Mouse (Mus musculus): ENCODE results near the gene Rufy1. TPM values are rescaled to one million over a fixed set of nuclear protein-coding genes. Genes with fewer than 3 reads are reported as not detected.

Rufy1 gene
- polyA plus RNA-seq, 2 experiments, result 5.1 to 7.1 TPM

GRCm38 (mm10) chr11:50354162-50354561 is 76.8 kb downstream of the Rufy1 start, which contains the start of gene Cby3:
Cby3 (plus strand) TSS chr11:50354462.
- peaks cover 7% of the 10 kb centered on the region for H3K27me3 ChIP-seq (ENCODE audit: control insufficient read depth, insufficient read depth, low read length)
- no peak within 1 kb of the TSS for H3K27ac ChIP-seq
- H3K9me3 ChIP-seq (ENCODE audit: control insufficient read depth, low read length), result no peaks in the 10 kb centered on the region
- peaks cover 2 to 7% of the 10 kb centered on the region in 2 experiments; a peak in 2 of 4 replicates for H3K4me1 ChIP-seq (replicated peaks; ENCODE audit: control insufficient read depth in 2 of 2, insufficient read depth in 2 of 2, low read length in 1 of 2)
- ATAC-seq (ENCODE audit: insufficient read depth), result no peak
- no peak within 1 kb of the TSS for H3K9ac ChIP-seq (replicated peaks)
- H3K4me3 ChIP-seq (ENCODE audit: insufficient read depth in 1 of 2, low read depth in 2 of 2, low read length in 2 of 2), result no peak within 1 kb of the TSS
- H3K4me2 ChIP-seq (ENCODE audit: low read depth), result no peak within 1 kb of the TSS
- no peaks in the 10 kb centered on the region for H3K36me3 ChIP-seq (replicated peaks; ENCODE audit: control insufficient read depth, insufficient read depth, low read depth)
- DNase-seq (ENCODE audit: low read depth in 3 of 3, low spot score in 3 of 3), result no peak
- TF ChIP-seq CTCF (IDR thresholded peaks at IDR 0.05; ENCODE audit: low read depth) (peak; percentile 15; the same call in 1 of the 2 replicates), EP300 (IDR thresholded peaks at IDR 0.05; ENCODE audit: low read depth) (no peak)

GRCm38 (mm10) chr11:50352177-50352576 is 78.7 kb downstream of the Rufy1 start:
- no peak for ATAC-seq (ENCODE audit: insufficient read depth)
- H3K27me3 ChIP-seq (ENCODE audit: control insufficient read depth, insufficient read depth, low read length), result no peaks in the 10 kb centered on the region
- no peaks in the 10 kb centered on the region for H3K36me3 ChIP-seq (replicated peaks; ENCODE audit: control insufficient read depth, insufficient read depth, low read depth)
- WGBS (ENCODE audit: insufficient replicate concordance), result 58% methylated on average over 2 of the region's 2 CpGs
- H3K27ac ChIP-seq, result no peak overlapping the region
- no peaks in the 10 kb centered on the region for H3K9me3 ChIP-seq (ENCODE audit: control insufficient read depth, low read length)
- DNase-seq (ENCODE audit: low read depth in 3 of 3, low spot score in 3 of 3), result no peak
- no peak overlapping the region for H3K4me3 ChIP-seq (ENCODE audit: insufficient read depth in 1 of 2, low read depth in 2 of 2, low read length in 2 of 2)
- TF ChIP-seq EP300 (IDR thresholded peaks at IDR 0.05; ENCODE audit: low read depth) (no peak), CTCF (IDR thresholded peaks at IDR 0.05; ENCODE audit: low read depth) (no peak)
- no peak overlapping the region for H3K9ac ChIP-seq (replicated peaks)
- H3K4me2 ChIP-seq (ENCODE audit: low read depth), result no peak overlapping the region
- H3K4me1 ChIP-seq (replicated peaks; ENCODE audit: control insufficient read depth in 2 of 2, insufficient read depth in 2 of 2, low read length in 1 of 2), result peaks cover 2 to 7% of the 10 kb centered on the region in 2 experiments; a peak in 2 of 4 replicates

- no peak for DNase-seq (ENCODE audit: low read depth in 3 of 3, low spot score in 3 of 3)
- ATAC-seq (ENCODE audit: insufficient read depth), result no peak
- Histone ChIP-seq H3K4me2 (ENCODE audit: low read depth) (no peak overlapping the region), H3K36me3 (replicated peaks; ENCODE audit: control insufficient read depth, insufficient read depth, low read depth) (no peaks in the 10 kb centered on the region), H3K4me3 (ENCODE audit: insufficient read depth in 1 of 2, low read depth in 2 of 2, low read length in 2 of 2) (no peak overlapping the region), H3K27me3 (ENCODE audit: control insufficient read depth, insufficient read depth, low read length) (no peaks in the 10 kb centered on the region), H3K9me3 (ENCODE audit: control insufficient read depth, low read length) (no peaks in the 10 kb centered on the region), H3K4me1 (replicated peaks; ENCODE audit: control insufficient read depth in 2 of 2, insufficient read depth in 2 of 2, low read length in 1 of 2) (peaks cover 0 to 2% of the 10 kb centered on the region in 2 experiments; a peak in 1 of 4 replicates), H3K9ac (replicated peaks) (no peak overlapping the region), H3K27ac (no peak overlapping the region)
- WGBS (ENCODE audit: insufficient replicate concordance), result 60% methylated on average over 9 of the region's 9 CpGs
- TF ChIP-seq CTCF (IDR thresholded peaks at IDR 0.05; ENCODE audit: low read depth), result no peak
- TF ChIP-seq EP300 (IDR thresholded peaks at IDR 0.05; ENCODE audit: low read depth), result no peak
These were observed 84.5 kb downstream of the Rufy1 start for GRCm38 (mm10) chr11:50346256-50347032.

- Histone ChIP-seq H3K36me3 (replicated peaks; ENCODE audit: control insufficient read depth, insufficient read depth, low read depth) (no peaks in the 10 kb centered on the region), H3K27ac (no peak overlapping the region), H3K4me1 (replicated peaks; ENCODE audit: control insufficient read depth in 2 of 2, insufficient read depth in 2 of 2, low read length in 1 of 2) (peaks cover 0 to 2% of the 10 kb centered on the region in 2 experiments; a peak in 1 of 4 replicates), H3K4me3 (ENCODE audit: insufficient read depth in 1 of 2, low read depth in 2 of 2, low read length in 2 of 2) (no peak overlapping the region), H3K9me3 (ENCODE audit: control insufficient read depth, low read length) (no peaks in the 10 kb centered on the region), H3K4me2 (ENCODE audit: low read depth) (no peak overlapping the region), H3K9ac (replicated peaks) (no peak overlapping the region), H3K27me3 (ENCODE audit: control insufficient read depth, insufficient read depth, low read length) (no peaks in the 10 kb centered on the region)
- no peak for DNase-seq (ENCODE audit: low read depth in 3 of 3, low spot score in 3 of 3)
- no peak for TF ChIP-seq EP300 (IDR thresholded peaks at IDR 0.05; ENCODE audit: low read depth)
- no peak for TF ChIP-seq CTCF (IDR thresholded peaks at IDR 0.05; ENCODE audit: low read depth)
- 78% methylated on average over 4 of the region's 4 CpGs for WGBS (ENCODE audit: insufficient replicate concordance)
- no peak for ATAC-seq (ENCODE audit: insufficient read depth)
These were observed 85.4 kb downstream of the Rufy1 start for GRCm38 (mm10) chr11:50345486-50345885.

MicroRNAs within 50 kb of the gene (microRNA counts, 519-probe panel; counts per million panel counts)
- 2,488 counts per million, percentile 4 among the panel's probes with 10 or more counts for microRNA mmu-miR-804

Small RNA genes lying within 50 kb of the gene (microRNA-seq; reads per million reads assigned to microRNA genes)
- gene Mir804, result not detected

Other genes starting within 250 kb of the Rufy1 start
- gene Sqstm1, start 220.3 kb downstream of the Rufy1 start, polyA plus RNA-seq (2012; rRNA removed), result 36.8 and 43.7 TPM in 2 replicates
- 103 and 117 TPM in 2 replicates for gene Sqstm1, start 220.3 kb downstream of the Rufy1 start, polyA plus RNA-seq (2014; fragmentation: Nextera tagmentation; extraction: Ambion mirVana)
- gene Mgat4b, start 220.2 kb downstream of the Rufy1 start, polyA plus RNA-seq (2012; rRNA removed), result 14.8 and 16.6 TPM in 2 replicates
- gene Mgat4b, start 220.2 kb downstream of the Rufy1 start, polyA plus RNA-seq (2014; fragmentation: Nextera tagmentation; extraction: Ambion mirVana), result 5.7 and 9.5 TPM in 2 replicates
- gene Ltc4s, start 192.5 kb downstream of the Rufy1 start, polyA plus RNA-seq (2012; rRNA removed), result 0.54 and 0.81 TPM in 2 replicates
- gene Ltc4s, start 192.5 kb downstream of the Rufy1 start, polyA plus RNA-seq (2014; fragmentation: Nextera tagmentation; extraction: Ambion mirVana), result 0.61 and 0.83 TPM in 2 replicates
- 3.3 and 3.4 TPM in 2 replicates for gene Maml1, start 138.8 kb downstream of the Rufy1 start, polyA plus RNA-seq (2012; rRNA removed)
- gene Maml1, start 138.8 kb downstream of the Rufy1 start, polyA plus RNA-seq (2014; fragmentation: Nextera tagmentation; extraction: Ambion mirVana), result 1.9 and 2.5 TPM in 2 replicates
- 55.3 and 91.6 TPM in 2 replicates for gene Canx, start 105.5 kb downstream of the Rufy1 start, polyA plus RNA-seq (2012; rRNA removed)
- gene Canx, start 105.5 kb downstream of the Rufy1 start, polyA plus RNA-seq (2014; fragmentation: Nextera tagmentation; extraction: Ambion mirVana), result 136 and 143 TPM in 2 replicates
- 0.08 TPM in 1 of 2 replicates, not detected in the other for gene Cby3, start 76.7 kb downstream of the Rufy1 start, polyA plus RNA-seq (2012; rRNA removed)
- not detected in 2 replicates for gene Cby3, start 76.7 kb downstream of the Rufy1 start, polyA plus RNA-seq (2014; fragmentation: Nextera tagmentation; extraction: Ambion mirVana)
- 163 and 200 TPM in 2 replicates for gene Hnrnph1, start 54.1 kb downstream of the Rufy1 start, polyA plus RNA-seq (2012; rRNA removed)
- 101 and 120 TPM in 2 replicates for gene Hnrnph1, start 54.1 kb downstream of the Rufy1 start, polyA plus RNA-seq (2014; fragmentation: Nextera tagmentation; extraction: Ambion mirVana)
- 0.88 and 1.1 TPM in 2 replicates for gene Adamts2, start 171.0 kb upstream of the Rufy1 start, polyA plus RNA-seq (2012; rRNA removed)
- 0.73 and 0.83 TPM in 2 replicates for gene Adamts2, start 171.0 kb upstream of the Rufy1 start, polyA plus RNA-seq (2014; fragmentation: Nextera tagmentation; extraction: Ambion mirVana)

Measured in liver, embryonic 14.5 days (tissue).